Mouse (Mus musculus) right cerebral cortex, postnatal 4 days (tissue): ENCODE results near the gene Slc9a3.

ENCODE experiments used
- DNase-seq: peaks from one replicate; pipeline ENCODE4 v3.0.0-alpha.2; 2022

Gene Slc9a3

GRCm38 (mm10) chr13:74121141-74121602, at the start of gene Slc9a3:
TSS of gene Slc9a3 (plus strand) at chr13:74121457.
- DNase-seq = peak; percentile 12

DNA sequence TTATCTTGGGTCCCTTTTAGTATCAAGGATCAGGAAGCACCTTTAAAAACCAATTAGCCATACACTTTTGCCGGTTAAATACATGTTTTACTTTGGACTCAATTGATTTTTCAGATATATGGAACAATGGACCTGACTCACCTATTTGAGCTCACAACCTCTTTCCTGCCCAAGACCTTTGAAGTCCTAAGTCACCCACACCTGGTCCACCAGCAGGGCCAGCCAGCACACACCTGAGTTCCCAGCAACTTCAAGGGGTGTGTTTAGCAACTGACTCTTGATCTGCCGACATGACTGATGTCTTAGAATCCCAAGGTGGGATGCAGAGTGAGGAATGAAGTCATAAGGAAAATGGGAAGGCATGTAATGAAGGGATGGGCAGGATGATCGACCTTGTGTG, 49.5 kb upstream of the Slc9a3 start:
- no peak for DNase-seq

- DNase-seq = no peak
Observed at GRCm38 (mm10) chr13:74073369-74073768, 47.9 kb upstream of the Slc9a3 start.

DNA sequence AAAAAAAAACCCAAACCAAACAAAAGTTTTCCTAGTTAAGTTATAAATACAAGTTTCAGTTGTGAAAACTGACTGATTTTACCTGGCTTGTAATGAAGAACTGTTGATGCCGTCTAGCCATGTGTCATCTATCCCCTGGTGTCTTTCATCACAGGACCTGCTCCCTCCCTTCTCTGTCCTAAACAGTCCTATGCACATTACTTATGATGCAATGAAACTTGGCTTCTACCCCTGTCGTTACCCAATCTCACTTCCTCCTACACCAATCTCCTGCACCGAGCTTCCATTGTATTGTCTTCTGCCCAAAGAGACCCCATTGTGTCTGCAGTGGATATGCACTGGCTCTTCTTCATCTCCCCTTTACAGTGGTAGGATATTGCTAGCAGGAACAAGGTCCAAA, 31.0 kb upstream of the Slc9a3 start:
- no peak for DNase-seq

GRCm38 (mm10) chr13:74095936-74096335, 25.3 kb upstream of the Slc9a3 start:
- DNase-seq = no peak

DNA sequence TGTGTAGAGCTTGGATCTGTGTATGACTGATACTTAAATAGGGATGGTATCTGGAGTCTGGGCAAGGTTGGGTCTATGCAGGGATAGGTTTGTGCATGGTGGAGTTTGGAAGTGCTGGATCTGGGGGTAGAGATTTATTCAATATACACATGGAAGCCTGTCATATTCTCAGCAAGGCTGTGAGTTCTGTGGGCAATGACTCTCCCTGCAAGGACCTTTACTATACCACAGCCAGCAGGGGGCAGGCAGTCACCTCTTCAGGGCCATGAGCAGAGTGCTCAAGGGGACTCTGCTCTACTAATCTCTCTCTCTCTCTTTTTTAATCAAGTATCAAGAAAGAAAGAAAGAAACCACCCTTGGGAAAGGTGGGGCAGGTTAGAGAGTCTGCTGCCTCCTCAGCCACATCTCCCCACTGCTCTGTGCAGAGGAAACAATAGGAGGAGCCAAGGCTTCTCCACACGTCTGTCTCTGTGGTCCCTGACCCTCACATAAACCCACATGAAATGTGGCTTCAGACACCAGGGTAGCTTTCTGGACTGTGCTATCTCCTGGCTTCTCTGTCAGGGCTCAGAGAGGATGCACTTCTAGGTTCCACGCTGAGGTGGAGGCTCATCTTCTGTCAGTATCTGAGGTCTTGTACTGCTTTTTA, 24.4 kb upstream of the Slc9a3 start:
- peak; percentile 70 for DNase-seq

DNA sequence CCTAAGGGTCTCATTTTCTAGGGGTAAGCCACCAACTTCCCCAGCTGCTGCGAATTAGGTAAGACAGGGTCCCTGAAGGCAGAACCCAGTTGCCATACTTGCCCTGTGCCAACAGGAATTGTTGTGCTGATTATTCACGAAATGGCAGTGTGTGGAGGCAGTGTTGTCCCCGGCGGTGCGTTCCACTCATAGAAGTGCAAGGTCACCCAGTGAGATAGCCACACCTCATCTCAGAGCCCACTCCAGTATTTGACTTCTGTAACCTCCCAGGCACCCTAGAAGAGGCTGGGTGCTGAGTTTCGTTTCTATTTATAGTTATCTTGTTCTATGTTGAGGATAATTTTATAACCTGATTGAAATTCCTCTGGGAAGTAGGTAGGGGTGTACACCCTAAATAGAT, 22.3 kb upstream of the Slc9a3 start:
- DNase-seq = no peak

DNA sequence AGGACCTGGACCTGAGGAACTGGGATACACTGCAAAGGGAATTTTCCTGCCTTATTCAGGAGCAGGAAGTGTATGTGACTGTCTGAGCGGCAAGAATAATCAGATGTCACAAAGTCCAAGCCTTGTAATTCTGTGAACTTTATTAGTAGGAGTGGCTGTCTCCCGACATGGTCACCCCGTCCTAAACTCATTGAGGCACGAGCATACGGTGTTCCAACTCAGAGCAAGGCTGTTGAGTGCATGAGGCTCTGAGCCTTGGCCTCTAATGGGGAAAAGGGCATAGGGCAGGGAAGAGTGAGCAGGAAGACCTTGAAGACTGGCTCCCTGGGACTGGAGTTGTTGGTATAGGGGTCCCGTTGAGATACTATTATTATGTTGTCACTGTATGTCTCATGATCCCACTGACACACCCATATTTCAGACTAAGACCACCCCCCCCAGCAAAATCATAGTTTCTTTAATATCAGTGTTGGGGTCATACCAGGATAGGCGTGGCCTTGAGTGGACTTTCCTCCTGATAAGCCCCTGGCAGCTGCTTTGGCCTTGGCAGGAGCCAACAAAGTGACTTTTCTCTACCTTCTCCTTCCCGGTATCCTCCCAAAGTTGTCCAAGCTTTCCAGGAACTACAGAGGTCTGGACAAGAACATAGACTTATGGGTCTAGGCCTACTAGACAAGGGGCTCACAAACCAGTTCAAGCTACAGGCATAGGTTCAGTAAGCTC, 19.0 kb upstream of the Slc9a3 start:
- DNase-seq = no peak

DNA sequence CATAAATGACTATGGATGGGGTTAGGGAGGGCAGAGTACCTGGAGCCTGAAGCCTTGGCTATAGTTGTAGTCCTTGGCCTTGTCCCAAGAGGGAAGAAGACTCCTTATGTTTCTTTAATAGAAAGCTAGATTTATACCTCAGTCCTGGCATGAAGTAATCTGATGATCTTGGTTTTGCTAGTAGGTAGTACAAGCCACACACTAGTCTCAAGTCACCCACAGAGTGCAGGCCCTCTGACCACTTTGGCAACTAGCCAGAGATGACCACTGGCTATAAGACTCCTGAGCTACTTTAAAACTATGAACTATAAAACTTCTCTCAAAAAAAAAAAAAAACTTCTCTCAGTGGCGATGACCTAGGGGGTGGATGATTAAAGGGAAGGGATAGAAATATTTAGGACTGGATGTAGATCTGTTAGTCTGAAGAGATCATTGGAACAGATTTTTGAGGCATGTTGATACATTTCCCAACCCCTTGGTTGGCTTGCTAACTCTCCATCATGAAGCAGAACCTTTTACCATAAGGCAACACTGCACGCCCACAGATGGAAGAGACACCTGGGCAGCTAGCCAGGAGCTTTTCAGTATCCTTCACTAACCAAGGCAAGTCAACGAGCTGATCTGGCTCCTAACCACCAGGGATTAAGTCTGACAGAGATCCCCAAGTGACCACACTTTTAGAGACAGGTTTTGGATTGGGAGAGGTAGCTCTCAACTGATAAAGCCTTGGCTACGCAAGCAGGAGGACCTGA, 18.2 kb upstream of the Slc9a3 start:
- no peak for DNase-seq

- DNase-seq = no peak
Observed at GRCm38 (mm10) chr13:74104417-74104816, 16.8 kb upstream of the Slc9a3 start.

- DNase-seq = no peak
Observed at GRCm38 (mm10) chr13:74107410-74107809, 13.8 kb upstream of the Slc9a3 start.

DNA sequence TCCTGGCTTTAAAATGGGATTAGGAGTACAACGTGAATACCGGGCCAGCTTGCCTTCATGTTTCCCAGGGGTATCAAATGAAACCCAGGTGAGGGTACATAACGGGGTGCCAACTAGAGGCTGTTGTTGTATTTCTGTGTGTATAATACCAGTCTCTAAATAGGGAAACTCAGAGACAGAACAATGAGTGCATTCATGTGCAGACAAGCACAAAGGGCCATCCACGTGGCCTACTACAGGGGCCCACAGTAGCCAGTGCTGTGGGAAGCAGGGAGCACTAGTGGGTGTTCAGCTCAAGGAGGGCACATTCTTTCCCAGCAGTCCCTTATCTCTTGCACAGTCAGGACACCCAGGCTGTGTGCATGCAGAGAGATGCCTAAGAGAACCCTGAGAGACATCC, 8.7 kb upstream of the Slc9a3 start:
- DNase-seq = no peak

- DNase-seq = no peak
Observed at GRCm38 (mm10) chr13:74113626-74114191, 7.5 kb upstream of the Slc9a3 start.

DNA sequence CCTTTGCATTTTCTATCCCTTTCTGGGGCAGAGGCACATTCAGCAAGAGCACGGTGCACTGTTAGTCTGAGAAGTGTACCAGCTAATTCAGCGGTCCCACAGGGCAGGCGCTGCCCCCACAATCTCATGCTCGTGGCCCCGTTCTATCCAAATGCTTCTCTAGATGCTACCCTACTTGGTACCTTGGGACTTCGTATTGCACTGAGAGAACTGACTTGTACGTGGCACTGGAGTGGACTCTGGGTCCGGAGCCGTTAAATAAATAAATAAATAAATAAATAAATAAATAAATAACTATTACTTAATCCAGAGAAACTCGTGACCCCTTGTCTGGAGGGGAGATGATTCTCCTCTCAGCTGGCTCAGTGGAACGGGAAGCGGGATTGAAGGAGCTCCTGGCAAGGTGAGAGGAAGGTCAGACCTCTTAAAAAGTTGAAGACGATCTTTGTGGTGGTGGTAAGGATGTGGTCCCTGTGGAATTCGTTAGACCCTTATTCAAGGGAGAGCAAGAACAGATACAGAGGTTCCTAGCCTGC, 606 bp downstream of the Slc9a3 start:
- no peak for DNase-seq

DNA sequence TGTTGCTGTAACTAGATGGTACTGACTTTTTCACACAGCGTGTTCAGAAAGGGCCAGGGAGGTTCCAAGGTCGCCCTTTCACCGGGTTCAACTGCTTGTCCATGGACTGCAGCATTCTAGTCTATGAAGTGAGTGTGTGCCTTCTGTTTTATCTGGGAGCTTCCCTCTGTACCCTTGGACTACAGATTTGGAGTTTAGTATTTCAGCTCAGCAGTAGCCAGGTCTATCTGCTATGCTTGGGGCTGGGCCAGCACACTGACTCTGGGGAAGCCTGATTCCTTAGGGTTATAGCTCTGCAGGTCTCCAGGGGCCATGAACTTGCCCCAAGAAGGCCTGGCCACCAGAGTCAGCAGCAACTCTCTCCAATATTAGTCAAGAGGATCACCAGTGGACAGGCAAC, 1.4 kb downstream of the Slc9a3 start:
- no peak for DNase-seq

DNA sequence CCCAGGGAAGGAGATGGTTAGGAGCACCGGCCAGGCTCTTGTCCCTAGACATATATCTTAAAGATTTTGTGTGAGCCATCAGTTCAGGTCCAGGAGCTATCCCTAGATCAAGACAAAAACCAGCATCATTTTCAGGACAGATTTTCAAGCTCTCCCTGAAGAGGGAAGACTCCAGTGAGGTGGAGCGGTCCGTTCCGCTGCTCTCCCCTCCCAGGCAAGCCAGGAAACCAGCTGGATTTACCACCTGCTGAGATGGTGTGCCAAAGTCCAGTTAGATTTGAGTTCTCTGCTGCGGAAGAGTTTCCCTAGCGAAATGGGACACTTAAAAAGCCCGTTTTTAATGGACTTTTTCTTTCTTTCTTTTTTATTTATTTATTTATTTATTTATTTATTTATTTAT, 6.3 kb downstream of the Slc9a3 start:
- DNase-seq = no peak

DNA sequence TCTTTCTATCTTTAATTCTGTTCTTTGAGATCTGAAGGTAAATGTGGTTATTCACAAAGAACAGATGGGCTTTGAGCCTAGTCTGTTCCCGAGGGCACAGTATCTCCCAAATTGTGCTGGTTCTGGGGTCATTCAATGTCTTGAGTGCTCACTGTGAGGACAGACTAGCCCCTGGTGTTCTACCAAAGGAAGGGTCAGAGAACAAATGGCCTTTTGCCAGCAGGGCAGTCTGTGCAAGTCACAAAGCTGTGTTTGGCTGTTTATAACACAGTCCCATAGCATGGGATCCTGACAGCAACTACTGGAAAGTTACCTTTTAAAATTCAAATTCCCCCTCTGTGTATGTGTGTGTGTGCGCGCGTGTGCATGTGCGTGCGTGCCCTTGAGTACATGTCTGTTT, 8.7 kb downstream of the Slc9a3 start:
- no peak for DNase-seq

- no peak for DNase-seq
Observed at GRCm38 (mm10) chr13:74138906-74139647, 17.8 kb downstream of the Slc9a3 start.

- DNase-seq = no peak
Observed at GRCm38 (mm10) chr13:74140793-74141192, 19.5 kb downstream of the Slc9a3 start.

GRCm38 (mm10) chr13:74143282-74143681, 22.0 kb downstream of the Slc9a3 start:
- DNase-seq = no peak

- no peak for DNase-seq
Observed at GRCm38 (mm10) chr13:74144120-74144884, 23.0 kb downstream of the Slc9a3 start.
